Mouse (Mus musculus): Measurements from ENCODE around the gene Nsf.

DNA sequence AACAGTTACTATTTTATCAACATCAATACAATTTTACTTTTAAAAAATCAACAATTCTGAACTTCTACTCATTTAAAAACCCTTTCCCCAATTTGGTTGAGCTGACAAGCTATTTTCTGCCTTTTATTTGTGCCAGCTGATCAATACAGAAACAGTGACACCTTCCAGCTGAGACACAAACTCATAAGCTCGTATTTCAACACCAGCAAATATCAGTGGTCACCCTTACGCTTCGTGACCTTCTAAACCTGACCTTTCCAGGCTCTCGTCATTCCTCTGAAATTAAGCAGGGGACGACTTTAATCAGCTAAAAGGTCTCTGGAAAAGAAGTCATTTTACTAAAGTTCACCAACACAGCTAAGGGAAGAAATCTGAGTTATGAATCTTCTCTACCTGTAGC, 86.2 kb downstream of the Nsf start:
- TF ChIP-seq CTCF (IDR thresholded peaks at IDR 0.05; ENCODE audit: extremely low read depth, insufficient read depth, low read length) (no peak), POLR2A (IDR thresholded peaks at IDR 0.05; ENCODE audit: extremely low read depth, insufficient read depth, low read length) (no peak)
